Mouse (Mus musculus) liver, adult 2 months (tissue): Measurements from ENCODE around the gene Pik3c2g.

ENCODE experiments used
- CTCF ChIP-seq: fragments of 200-500 bp; IDR thresholded peaks from 2 replicates; pipeline ENCODE4 v1.5.1; 2011; ENCODE audit warnings: low read depth, low read length, control low read depth
- POLR2A ChIP-seq: fragments of 200-500 bp; IDR thresholded peaks from 2 replicates; pipeline ENCODE4 v1.6.1; 2011; ENCODE audit warnings: low read length, control low read depth; ENCODE audit not compliant: insufficient read depth; ENCODE audit errors: extremely low read depth

DNA sequence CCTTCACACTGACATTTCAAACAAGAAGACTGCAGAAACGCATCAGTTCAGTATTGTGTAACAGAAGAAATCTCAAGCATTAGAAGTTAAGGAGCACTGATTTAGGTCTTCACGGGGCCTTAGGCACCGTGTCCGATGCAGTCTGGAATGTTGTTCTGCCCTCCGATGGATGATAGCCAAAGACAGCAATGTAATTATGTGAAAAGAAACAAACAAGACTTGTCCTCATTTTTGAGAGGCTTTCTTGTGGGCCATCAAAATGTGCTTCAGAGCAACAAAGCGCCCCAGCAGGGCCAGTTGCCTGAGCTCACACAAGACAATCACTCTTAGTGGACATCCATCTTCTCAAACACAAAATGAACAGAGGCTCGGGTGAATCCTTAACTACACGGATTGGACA is 234.9 kb downstream of the Pik3c2g start:
- no peak for TF ChIP-seq CTCF
- no peak for TF ChIP-seq POLR2A
